Mouse (Mus musculus) heart, postnatal 0 days (tissue): ENCODE data around the gene Ptgir.

Source experiments
- CTCF ChIP-seq: IDR thresholded peaks from 2 replicates; pipeline ENCODE4 v1.5.1; 2016; ENCODE audit warnings: antibody characterized with exemption, control low read depth, low read depth
- EP300 ChIP-seq: IDR thresholded peaks from 2 replicates; pipeline ENCODE4 v1.6.1; 2016; ENCODE audit warnings: antibody characterized with exemption, low read depth

DNA sequence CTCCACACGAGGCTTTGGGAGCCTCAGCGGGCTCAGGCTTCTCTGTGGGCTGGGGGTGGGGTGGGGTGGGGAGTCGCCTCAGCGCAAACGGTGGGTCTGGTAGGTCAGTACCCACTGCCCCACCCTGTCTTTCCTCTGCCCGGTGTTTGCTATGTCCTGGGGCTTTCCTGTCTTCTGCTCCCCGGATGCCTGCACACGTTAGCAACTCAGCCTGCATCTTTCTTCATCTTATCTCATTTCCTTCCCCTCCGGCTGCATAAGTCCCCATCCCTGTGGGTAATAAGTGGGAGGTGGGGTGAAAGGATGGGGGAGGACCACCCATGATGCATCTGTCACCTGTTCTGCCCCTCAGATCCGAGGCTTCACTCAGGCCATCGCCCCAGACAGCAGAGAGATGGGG, 2.1 kb downstream of the Ptgir start:
- TF ChIP-seq CTCF (no peak), EP300 (no peak)
